Mouse (Mus musculus) heart, embryonic 11.5 days (tissue): ENCODE results near the gene Thbs4. TPM values are rescaled to one million over a fixed set of nuclear protein-coding genes. Genes with fewer than 3 reads are reported as not detected.

ENCODE experiments used
- ATAC-seq: fragments of 200-750 bp; cut with Nextera tagmentation; replicated peaks from 2 replicates; pipeline ENCODE4 v1.8.0; 2017; ENCODE audit warnings: moderate library complexity; ENCODE audit not compliant: insufficient number of reproducible peaks, low FRiP score, low TSS enrichment
- H3K27ac ChIP-seq: fragments of 300-500 bp; sonication (generic); 2 replicates; pipeline ENCODE4 v1.5.1; 2014; ENCODE audit warnings: mild to moderate bottlenecking, low read depth, low read length
- H3K27me3 ChIP-seq: fragments of 300-500 bp; sonication (generic); 2 replicates; pipeline ENCODE4 v1.6.1; 2014; ENCODE audit warnings: mild to moderate bottlenecking, low read length, mixed read lengths; ENCODE audit not compliant: control insufficient read depth, insufficient read depth
- H3K36me3 ChIP-seq: fragments of 300-500 bp; sonication (generic); 2 replicates; pipeline ENCODE4 v1.6.1; 2014; ENCODE audit warnings: mild to moderate bottlenecking, low read length, moderate library complexity, mixed read lengths; ENCODE audit not compliant: control insufficient read depth, insufficient read depth
- H3K4me1 ChIP-seq: fragments of 300-500 bp; sonication (generic); 2 replicates; pipeline ENCODE4 v1.6.1; 2014; ENCODE audit warnings: low read length; ENCODE audit not compliant: control insufficient read depth, insufficient read depth
- H3K4me2 ChIP-seq: fragments of 300-500 bp; sonication (generic); 2 replicates; pipeline ENCODE4 v1.6.1; 2014; ENCODE audit warnings: mild to moderate bottlenecking, moderate library complexity
- H3K4me3 ChIP-seq: fragments of 300-500 bp; sonication (generic); 2 replicates; pipeline ENCODE4 v1.5.1; 2014; ENCODE audit warnings: low read depth, low read length
- H3K9ac ChIP-seq: fragments of 300-500 bp; sonication (generic); 2 replicates; pipeline ENCODE4 v1.6.1; 2014; ENCODE audit warnings: mild to moderate bottlenecking, low read depth, low read length, moderate library complexity
- H3K9me3 ChIP-seq: fragments of 300-500 bp; sonication (generic); replicated peaks from 2 replicates; pipeline ENCODE4 v1.6.1; 2016; ENCODE audit warnings: low read length; ENCODE audit not compliant: control insufficient read depth
- WGBS: fragments of 180-500 bp; shearing (Covaris S2); extraction: QIAGEN DNeasy Blood & Tissue Kit; methylation state at CpG from one replicate; pipeline ENCODE4 v1.1.7; 2014; ENCODE audit not compliant: insufficient replicate concordance; 5-methylcytosine and 5-hydroxymethylcytosine counted together
- polyA plus RNA-seq: library from polyadenylated mRNA; unstranded; fragments of >200 nt; fragmentation: Nextera tagmentation; extraction: Ambion mirVana; gene quantifications from 2 replicates; pipeline ENCODE4 v1.2.1, GENCODE M21; 2014

Gene Thbs4
- polyA plus RNA-seq, 1 experiment from 2014 or later = 39.4 TPM

GRCm38 (mm10) chr13:92706342-92707061 lies 88.1 kb downstream of the Thbs4 start:
- H3K4me3 ChIP-seq = no peak overlapping the region
- 80% methylated on average over 9 of the region's 9 CpGs for WGBS
- 0 out of 2 replicates have a peak, but pooled peaks cover 3% of the 10 kb centered on the region for H3K36me3 ChIP-seq
- no peak for ATAC-seq
- H3K4me2 ChIP-seq = no peak overlapping the region
- H3K27ac ChIP-seq = no peak overlapping the region
- H3K4me1 ChIP-seq = no peaks in the 10 kb centered on the region
- no peaks in the 10 kb centered on the region for H3K27me3 ChIP-seq
- H3K9me3 ChIP-seq = no peaks in the 10 kb centered on the region
- no peak overlapping the region for H3K9ac ChIP-seq

DNA sequence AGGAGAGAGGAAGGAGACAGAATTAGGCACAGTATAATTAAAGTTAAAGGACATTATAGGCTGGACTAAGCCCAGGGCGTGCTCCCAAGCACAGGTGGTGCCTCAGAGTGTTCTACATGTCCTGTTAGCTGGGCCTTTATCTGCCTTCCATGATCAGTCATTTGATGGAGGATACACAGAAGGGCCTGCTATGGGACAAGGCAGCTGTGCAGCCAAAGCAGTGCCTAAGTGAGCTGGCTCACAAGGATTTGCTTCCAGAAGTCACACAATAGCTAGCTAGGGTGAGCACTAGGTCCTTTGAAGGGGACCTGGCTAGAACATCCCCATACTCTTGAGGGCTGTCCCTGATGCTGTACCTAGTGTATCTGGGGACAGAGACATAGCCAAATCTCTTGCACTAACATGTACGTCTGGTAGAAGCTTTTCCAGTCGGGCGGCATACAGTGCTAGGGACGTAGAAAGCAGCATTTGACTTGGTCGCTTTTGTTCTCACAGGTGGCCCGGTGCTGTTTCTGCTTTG lies 89.5 kb downstream of the Thbs4 start:
- Histone ChIP-seq H3K4me2 (no peak overlapping the region), H3K9ac (no peak overlapping the region), H3K27ac (no peak overlapping the region), H3K4me3 (no peak overlapping the region), H3K9me3 (no peaks in the 10 kb centered on the region), H3K27me3 (no peaks in the 10 kb centered on the region), H3K36me3 (0 out of 2 replicates have a peak, but pooled peaks cover 3% of the 10 kb centered on the region), H3K4me1 (no peaks in the 10 kb centered on the region)
- 92% methylated on average over 7 of the region's 7 CpGs for WGBS
- no peak for ATAC-seq

- ATAC-seq = no peak
- Histone ChIP-seq H3K4me1 (no peaks in the 10 kb centered on the region), H3K4me2 (no peak overlapping the region), H3K9me3 (no peaks in the 10 kb centered on the region), H3K4me3 (no peak overlapping the region), H3K27ac (no peak overlapping the region), H3K27me3 (no peaks in the 10 kb centered on the region), H3K9ac (no peak overlapping the region), H3K36me3 (0 out of 2 replicates have a peak, but pooled peaks cover 3% of the 10 kb centered on the region)
- WGBS = 84% methylated on average over 7 of the region's 7 CpGs
Measured at GRCm38 (mm10) chr13:92704189-92704588, 90.4 kb downstream of the Thbs4 start.

- Histone ChIP-seq H3K27ac (no peak overlapping the region), H3K27me3 (no peaks in the 10 kb centered on the region), H3K4me3 (no peak overlapping the region), H3K9ac (no peak overlapping the region), H3K4me1 (no peaks in the 10 kb centered on the region), H3K36me3 (0 out of 2 replicates have a peak, but pooled peaks cover 3% of the 10 kb centered on the region), H3K9me3 (no peaks in the 10 kb centered on the region), H3K4me2 (no peak overlapping the region)
- ATAC-seq = no peak
- 72% methylated on average over 8 of the region's 8 CpGs for WGBS
Measured at GRCm38 (mm10) chr13:92703241-92704027, 91.2 kb downstream of the Thbs4 start.

- Histone ChIP-seq H3K27ac (no peak overlapping the region), H3K27me3 (no peaks in the 10 kb centered on the region), H3K9ac (no peak overlapping the region), H3K4me3 (no peak overlapping the region), H3K36me3 (no peaks in the 10 kb centered on the region), H3K4me1 (no peaks in the 10 kb centered on the region), H3K9me3 (no peaks in the 10 kb centered on the region), H3K4me2 (no peak overlapping the region)
- WGBS = 79% methylated on average over 5 of the region's 5 CpGs
- ATAC-seq = no peak
Measured at GRCm38 (mm10) chr13:92702035-92702434, 92.6 kb downstream of the Thbs4 start.

Other genes with a start within 250 kb of the Thbs4 start
- not detected in 2 replicates for gene Spz1, start 218.6 kb downstream of the Thbs4 start, polyA plus RNA-seq
- 9.9 and 13.4 TPM in 2 replicates for gene Serinc5, start 183.7 kb downstream of the Thbs4 start, polyA plus RNA-seq
- 4.4 and 5.5 TPM in 2 replicates for gene Mtx3, start 49.9 kb upstream of the Thbs4 start, polyA plus RNA-seq